21 mouse cellular contexts compared by ENCODE assay signal in genomic region chr14:102989254-102989653, GRCm38 (mm10). TPM values are rescaled to one million over a fixed set of nuclear protein-coding genes. Genes with fewer than 3 reads are reported as not detected.
"Had no signal": no experiment of that assay in that cellular context is flagged by ENCODE, and none has a peak within 500 bp of the region (broad histone marks: within the 10 kb centered on the region; RNA-seq: fewer than 3 reads in every experiment).

No protein-coding gene starts in this region.

- H3K27ac ChIP-seq: lung, embryonic 15.5 days; midbrain, embryonic 10.5 days; midbrain, embryonic 12.5 days; neural tube, embryonic 13.5 days; neural tube, embryonic 15.5 days had no signal

- H3K27me3 ChIP-seq: neural tube, embryonic 13.5 days had no signal

- H3K4me3 ChIP-seq: lung, embryonic 15.5 days; midbrain, embryonic 10.5 days; midbrain, embryonic 12.5 days; myocyte; neural tube, embryonic 13.5 days; neural tube, embryonic 15.5 days had no signal

- H3K9me3 ChIP-seq: lung, embryonic 15.5 days; midbrain, embryonic 10.5 days; midbrain, embryonic 12.5 days; neural tube, embryonic 13.5 days; neural tube, embryonic 15.5 days had no signal

- H3K9ac ChIP-seq: lung, embryonic 15.5 days; midbrain, embryonic 12.5 days; neural tube, embryonic 13.5 days; neural tube, embryonic 15.5 days had no signal

- H3K36me3 ChIP-seq: lung, embryonic 15.5 days; midbrain, embryonic 10.5 days; midbrain, embryonic 12.5 days; neural tube, embryonic 13.5 days; neural tube, embryonic 15.5 days had no signal

- DNase-seq: lung, adult 2 months; lung, postnatal 4 days; midbrain, embryonic 14.5 days; retina, postnatal 1 day; right cerebral cortex, adult 18-20 months; right cerebral cortex, postnatal 25 days; right cerebral cortex, postnatal 4 days; spleen, adult 18-20 months; thymus, adult 18-20 months; thymus, postnatal 14 days; thymus, postnatal 36 days had no signal

- H3K4me2 ChIP-seq: lung, embryonic 15.5 days; midbrain, embryonic 12.5 days; neural tube, embryonic 13.5 days; neural tube, embryonic 15.5 days had no signal

- ATAC-seq: lung, postnatal 0 days; midbrain, embryonic 16.5 days had no signal

- H3K4me1 ChIP-seq: midbrain, embryonic 10.5 days; midbrain, embryonic 12.5 days; neural tube, embryonic 13.5 days had no signal

RNA-seq across cellular contexts. Expression of gene Kctd12, which starts 6.8 kb away (rescaled TPM):
- polyA plus RNA-seq: myocyte had no signal

RNA-seq across cellular contexts. Expression of gene Acod1, which starts 57.5 kb away (rescaled TPM):
- polyA plus RNA-seq: lung, embryonic 15.5 days; midbrain, embryonic 10.5 days; midbrain, embryonic 12.5 days; midbrain, embryonic 16.5 days; myocyte; neural tube, embryonic 11.5 days; neural tube, embryonic 13.5 days; neural tube, embryonic 15.5 days; stomach, embryonic 14.5 days had no signal
